Mouse (Mus musculus): ENCODE measurements around the gene Shroom3. TPM values are rescaled to one million over a fixed set of nuclear protein-coding genes. Genes with fewer than 3 reads are reported as not detected.

Gene Shroom3
- polyA plus RNA-seq, 1 experiment from 2014 or later = 11.4 TPM

DNA sequence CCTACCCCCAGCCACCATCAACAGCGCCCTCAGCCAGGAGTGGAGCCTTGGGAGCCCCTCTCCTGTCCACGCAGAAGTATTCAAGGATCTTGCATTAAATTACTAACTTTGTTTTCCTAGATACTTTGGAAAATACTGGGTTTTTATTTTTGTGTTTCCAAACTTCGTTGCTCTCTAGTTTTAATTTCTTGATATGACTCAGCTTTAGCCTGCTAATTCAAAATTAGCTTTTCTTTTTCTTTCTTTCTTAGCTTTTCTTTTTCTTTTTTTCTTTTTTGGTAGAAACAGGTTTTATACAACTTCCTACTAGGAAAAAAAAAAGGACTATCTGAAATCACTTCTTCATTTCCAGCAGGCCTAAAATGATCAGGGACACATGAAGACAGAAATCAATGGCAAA lies 284.7 kb downstream of the Shroom3 start:
- Histone ChIP-seq H3K36me3 (peaks cover 50% of the 10 kb centered on the region), H3K9me3 (no peaks in the 10 kb centered on the region)
- WGBS = 93% methylated on average over 3 of the region's 3 CpGs

DNA sequence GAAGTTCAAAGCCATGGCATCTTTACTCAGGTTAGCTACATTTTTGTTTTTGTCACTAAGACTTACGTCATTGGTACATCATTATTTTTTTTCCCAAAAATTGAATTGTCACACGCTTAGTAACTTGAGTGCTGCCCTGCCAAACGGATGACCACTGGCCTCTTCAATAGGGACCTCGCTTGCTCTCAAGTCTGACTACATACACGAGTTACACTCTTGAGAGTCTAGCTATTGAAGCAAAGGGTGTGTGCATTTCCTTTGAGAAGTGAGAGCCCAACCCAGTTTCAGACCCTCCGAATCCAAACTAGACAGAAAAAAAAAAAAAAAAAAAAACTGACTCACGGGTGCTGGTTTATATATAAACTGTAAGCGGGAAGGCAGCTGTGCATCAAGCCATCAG lies 286.2 kb downstream of the Shroom3 start:
- H3K4me1 ChIP-seq = peaks cover 10% of the 10 kb centered on the region; the same call in 1 of the 2 replicates
- peak; percentile 51 for DNase-seq (ENCODE audit: low spot score)
- no peaks in the 10 kb centered on the region for H3K9me3 ChIP-seq
- H3K27ac ChIP-seq = no peak overlapping the region
- no peak overlapping the region for H3K4me3 ChIP-seq
- peaks cover 37% of the 10 kb centered on the region for H3K36me3 ChIP-seq
- no peaks in the 10 kb centered on the region for H3K27me3 ChIP-seq (ENCODE audit: insufficient read depth, poor library complexity, severe bottlenecking)
- 77% methylated on average over 8 of the region's 8 CpGs for WGBS

More for the DNA sequence above, 284.7 kb downstream of the Shroom3 start:
- H3K27me3 ChIP-seq (ENCODE audit: insufficient read depth, poor library complexity, severe bottlenecking) = no peaks in the 10 kb centered on the region
- peak; percentile 73 for DNase-seq (ENCODE audit: low spot score)
- H3K4me3 ChIP-seq = no peak overlapping the region
- H3K4me1 ChIP-seq = peaks cover 10% of the 10 kb centered on the region; the same call in 1 of the 2 replicates
- H3K27ac ChIP-seq = no peak overlapping the region

- WGBS = 60% methylated on average over 2 of the region's 2 CpGs
Observed at GRCm38 (mm10) chr5:92969926-92970325, 286.7 kb downstream of the Shroom3 start.

DNA sequence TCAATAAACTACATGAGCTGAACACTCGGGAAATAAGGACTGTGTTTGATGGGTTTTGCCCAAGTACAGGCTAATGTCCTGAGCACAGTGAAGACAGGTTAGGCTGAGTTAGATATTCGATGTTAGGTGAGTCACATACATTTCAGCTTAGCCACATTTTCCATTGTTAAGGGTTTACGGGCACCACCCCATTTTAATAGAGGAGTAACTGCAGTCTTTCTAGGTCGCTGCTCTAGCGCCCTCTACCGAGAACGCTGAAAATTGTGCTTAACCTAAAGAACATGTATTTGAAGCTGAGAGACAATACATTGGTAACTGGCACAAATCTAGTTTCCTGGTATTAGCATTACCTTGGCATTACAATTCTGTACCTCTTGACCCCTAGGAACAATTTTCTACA lies 287.2 kb downstream of the Shroom3 start:
- H3K27me3 ChIP-seq (ENCODE audit: insufficient read depth, poor library complexity, severe bottlenecking) = no peaks in the 10 kb centered on the region
- H3K36me3 ChIP-seq = peaks cover 26% of the 10 kb centered on the region
- H3K9me3 ChIP-seq = no peaks in the 10 kb centered on the region
- 34% methylated on average over 7 of the region's 7 CpGs for WGBS
- no peak for DNase-seq (ENCODE audit: low spot score)
- no peak overlapping the region for H3K27ac ChIP-seq
- peaks cover 10% of the 10 kb centered on the region; the same call in 1 of the 2 replicates for H3K4me1 ChIP-seq
- no peak overlapping the region for H3K4me3 ChIP-seq

More at GRCm38 (mm10) chr5:92969926-92970325, 286.7 kb downstream of the Shroom3 start:
- H3K27me3 ChIP-seq (ENCODE audit: insufficient read depth, poor library complexity, severe bottlenecking) = no peaks in the 10 kb centered on the region
- H3K4me1 ChIP-seq = peaks cover 10% of the 10 kb centered on the region; the same call in 1 of the 2 replicates
- H3K36me3 ChIP-seq = peaks cover 32% of the 10 kb centered on the region
- no peak for DNase-seq (ENCODE audit: low spot score)
- H3K9me3 ChIP-seq = no peaks in the 10 kb centered on the region
- H3K4me3 ChIP-seq = no peak overlapping the region
- H3K27ac ChIP-seq = no peak overlapping the region

- H3K36me3 ChIP-seq = no peaks in the 10 kb centered on the region
- WGBS = 79% methylated on average over 6 of the region's 6 CpGs
- H3K27me3 ChIP-seq (ENCODE audit: insufficient read depth, poor library complexity, severe bottlenecking) = no peaks in the 10 kb centered on the region
- H3K4me3 ChIP-seq = no peak overlapping the region
- no peak for DNase-seq (ENCODE audit: low spot score)
- no peak overlapping the region for H3K27ac ChIP-seq
- no peaks in the 10 kb centered on the region for H3K4me1 ChIP-seq
- no peaks in the 10 kb centered on the region for H3K9me3 ChIP-seq
Observed at GRCm38 (mm10) chr5:92980393-92980792, 297.2 kb downstream of the Shroom3 start.

DNA sequence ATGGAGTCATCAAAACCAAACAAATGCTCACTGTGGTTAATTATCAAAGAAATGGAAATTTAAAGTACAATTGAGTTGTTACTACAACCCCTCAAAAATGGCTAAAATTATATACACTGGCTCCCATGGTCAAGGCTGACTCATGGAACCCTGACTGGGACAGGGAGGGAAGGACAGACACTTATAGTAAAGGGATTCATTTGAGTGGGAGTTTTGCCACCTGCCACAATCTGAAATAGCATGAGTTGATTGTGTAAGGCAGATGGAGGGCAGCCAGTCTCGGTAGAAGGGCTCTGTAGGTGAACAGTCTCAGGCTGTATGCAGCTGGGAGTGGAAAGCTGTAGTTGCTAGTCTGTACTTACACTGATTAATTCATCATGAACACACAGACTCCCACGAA lies 297.6 kb downstream of the Shroom3 start:
- no peak overlapping the region for H3K4me3 ChIP-seq
- 66% methylated on average over 2 of the region's 2 CpGs for WGBS
- no peak overlapping the region for H3K27ac ChIP-seq
- H3K4me1 ChIP-seq = no peaks in the 10 kb centered on the region
- no peaks in the 10 kb centered on the region for H3K36me3 ChIP-seq
- no peaks in the 10 kb centered on the region for H3K9me3 ChIP-seq
- no peak for DNase-seq (ENCODE audit: low spot score)
- no peaks in the 10 kb centered on the region for H3K27me3 ChIP-seq (ENCODE audit: insufficient read depth, poor library complexity, severe bottlenecking)

DNA sequence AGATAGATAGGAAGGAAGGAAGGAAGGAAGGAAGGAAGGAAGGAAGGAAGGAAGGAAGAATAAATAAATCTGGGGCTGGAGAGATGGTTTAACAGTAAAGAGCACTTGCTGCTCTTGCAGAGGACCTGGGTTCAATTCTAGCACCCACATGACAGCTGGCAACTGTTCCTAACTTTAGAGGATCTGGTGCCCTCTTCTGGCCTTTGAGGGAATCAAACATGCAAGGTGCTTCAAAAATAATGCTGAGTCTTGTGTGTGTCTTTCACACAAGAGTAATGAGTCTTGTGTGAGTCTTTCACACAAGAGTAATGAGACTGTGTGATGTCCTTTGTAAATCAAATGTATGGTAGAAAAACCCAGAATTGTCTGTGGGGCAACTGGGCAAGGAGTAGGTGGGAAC lies 299.4 kb downstream of the Shroom3 start:
- no peaks in the 10 kb centered on the region for H3K9me3 ChIP-seq
- H3K27ac ChIP-seq = no peak overlapping the region
- DNase-seq (ENCODE audit: low spot score) = no peak
- no peak overlapping the region for H3K4me3 ChIP-seq
- H3K36me3 ChIP-seq = no peaks in the 10 kb centered on the region
- H3K4me1 ChIP-seq = no peaks in the 10 kb centered on the region
- no peaks in the 10 kb centered on the region for H3K27me3 ChIP-seq (ENCODE audit: insufficient read depth, poor library complexity, severe bottlenecking)

DNA sequence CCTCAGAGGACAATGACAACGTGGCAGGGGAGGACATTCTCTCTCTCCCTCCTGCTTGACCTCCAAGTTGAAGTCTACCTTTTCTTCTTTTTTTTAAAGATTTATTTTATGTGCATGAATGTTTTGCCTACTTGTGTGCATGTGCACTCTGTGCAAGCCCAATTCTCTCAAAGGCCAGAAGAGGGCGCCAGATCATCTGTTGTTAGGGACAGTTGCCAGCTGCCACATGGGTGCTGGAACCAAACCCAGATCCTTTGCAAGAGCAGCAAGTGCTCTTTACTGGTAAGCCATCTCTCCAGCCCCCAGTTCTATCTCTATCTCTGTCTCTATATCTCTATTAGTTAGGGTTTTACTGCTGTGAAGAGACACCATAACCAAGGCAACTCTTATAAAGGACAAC lies 300.7 kb downstream of the Shroom3 start:
- 22% methylated on average over 2 of the region's 2 CpGs for WGBS
- Histone ChIP-seq H3K9me3 (no peaks in the 10 kb centered on the region), H3K4me1 (peaks cover 8% of the 10 kb centered on the region), H3K4me3 (no peak overlapping the region), H3K36me3 (no peaks in the 10 kb centered on the region), H3K27ac (no peak overlapping the region), H3K27me3 (ENCODE audit: insufficient read depth, poor library complexity, severe bottlenecking) (no peaks in the 10 kb centered on the region)
- no peak for DNase-seq (ENCODE audit: low spot score)

DNA sequence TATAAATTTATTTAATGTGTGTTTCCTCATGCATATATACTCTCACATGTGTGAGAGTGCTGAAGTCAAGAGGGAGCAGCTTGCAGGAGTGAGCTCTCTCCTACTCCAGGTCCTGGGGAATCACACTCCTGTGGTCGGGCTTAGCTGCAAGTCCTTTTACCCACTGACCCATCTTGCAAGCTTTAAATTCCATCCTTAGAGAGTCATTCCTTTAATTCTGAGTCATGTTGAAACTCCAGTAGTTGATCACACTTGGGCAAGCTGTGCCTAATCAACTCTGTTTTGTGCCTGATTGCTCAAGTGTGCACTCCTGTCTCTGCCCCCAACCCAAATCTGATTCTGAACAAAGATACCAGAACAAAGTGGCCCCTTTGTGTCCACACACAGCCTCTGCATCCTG lies 301.5 kb downstream of the Shroom3 start:
- WGBS = 29% methylated on average over 1 of the region's 1 CpGs
- Histone ChIP-seq H3K27ac (no peak overlapping the region), H3K4me1 (peaks cover 10% of the 10 kb centered on the region), H3K27me3 (ENCODE audit: insufficient read depth, poor library complexity, severe bottlenecking) (no peaks in the 10 kb centered on the region), H3K9me3 (no peaks in the 10 kb centered on the region), H3K4me3 (no peak overlapping the region), H3K36me3 (no peaks in the 10 kb centered on the region)
- no peak for DNase-seq (ENCODE audit: low spot score)

DNA sequence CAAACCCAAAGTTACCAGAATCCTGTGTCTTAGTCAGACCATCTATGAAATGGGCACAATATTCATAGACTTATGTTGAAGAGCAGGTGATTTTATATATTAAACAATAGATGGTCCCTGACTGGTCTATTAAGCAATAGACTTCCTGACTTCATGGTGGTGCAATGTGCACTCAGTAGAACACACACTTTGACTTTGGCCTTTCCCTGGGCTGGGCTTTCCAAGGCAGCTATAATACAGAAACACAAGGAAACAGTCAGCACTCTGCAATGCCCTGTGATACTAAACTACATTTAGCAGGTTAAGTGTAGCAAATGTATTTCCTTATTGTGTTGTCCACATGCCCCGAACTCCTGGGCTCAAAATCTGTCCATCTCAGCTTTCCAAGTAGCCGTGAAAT lies 302.2 kb downstream of the Shroom3 start:
- Histone ChIP-seq H3K4me1 (peaks cover 10% of the 10 kb centered on the region), H3K27me3 (ENCODE audit: insufficient read depth, poor library complexity, severe bottlenecking) (no peaks in the 10 kb centered on the region), H3K36me3 (no peaks in the 10 kb centered on the region), H3K4me3 (no peak overlapping the region), H3K9me3 (no peaks in the 10 kb centered on the region), H3K27ac (no peak overlapping the region)
- WGBS = 91% methylated on average over 2 of the region's 2 CpGs
- DNase-seq (ENCODE audit: low spot score) = no peak

DNA sequence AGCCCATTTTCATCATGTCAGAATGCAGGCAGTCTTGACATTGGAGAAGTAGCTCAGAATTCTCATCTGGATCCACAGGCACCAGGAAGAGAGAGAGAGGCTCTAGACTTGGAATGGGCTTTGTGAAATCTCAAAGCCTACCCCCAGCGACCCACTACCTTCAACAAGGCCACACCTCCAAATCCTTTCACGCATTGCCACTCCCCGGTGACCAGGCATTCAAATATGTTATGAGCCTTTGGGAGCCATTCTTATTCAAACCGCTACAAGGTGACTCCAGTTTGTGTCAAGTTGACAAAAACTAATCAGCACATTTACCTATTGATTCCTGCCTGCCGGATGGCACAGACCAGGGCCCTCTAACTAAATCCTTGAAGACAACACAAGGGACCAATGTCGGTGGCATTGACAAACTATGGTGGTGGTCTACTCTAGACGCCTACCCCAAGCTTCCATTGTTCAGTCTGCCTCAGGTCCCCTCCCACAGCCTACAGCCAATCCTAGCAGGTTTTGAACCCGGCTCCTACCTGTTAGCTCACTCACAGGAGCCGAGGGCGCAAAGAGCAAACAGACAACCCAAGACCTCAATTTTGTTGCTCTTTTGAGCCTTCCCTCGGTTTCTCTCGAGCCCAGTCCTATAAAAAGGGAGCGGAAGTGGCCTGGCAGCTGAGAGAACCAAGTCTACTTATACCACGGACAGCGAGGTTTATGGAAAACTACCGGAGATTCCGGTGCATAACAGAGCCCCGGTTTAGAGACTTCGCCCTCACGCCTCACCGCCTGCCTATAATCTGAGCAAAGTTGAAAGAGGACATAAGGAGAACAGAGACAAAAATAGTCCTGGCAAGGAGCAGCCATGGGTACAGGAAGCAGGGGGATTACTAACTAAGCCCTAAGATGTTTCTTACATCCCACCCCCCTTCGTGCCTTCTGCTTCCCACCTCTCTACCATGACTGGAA lies 303.7 kb downstream of the Shroom3 start:
- WGBS = 80% methylated on average over 22 of the region's 22 CpGs
- Histone ChIP-seq H3K27me3 (ENCODE audit: insufficient read depth, poor library complexity, severe bottlenecking) (no peaks in the 10 kb centered on the region), H3K4me3 (no peak overlapping the region)

GRCm38 (mm10) chr5:92987891-92988768 lies 304.9 kb downstream of the Shroom3 start:
- Histone ChIP-seq H3K27ac (peak overlapping the region; percentile 65), H3K4me1 (peaks cover 10% of the 10 kb centered on the region), H3K27me3 (ENCODE audit: insufficient read depth, poor library complexity, severe bottlenecking) (no peaks in the 10 kb centered on the region), H3K9me3 (no peaks in the 10 kb centered on the region), H3K4me3 (no peak overlapping the region), H3K36me3 (no peaks in the 10 kb centered on the region)
- DNase-seq (ENCODE audit: low spot score) = no peak
- 72% methylated on average over 16 of the region's 16 CpGs for WGBS

More for the DNA sequence above, 303.7 kb downstream of the Shroom3 start:
- Histone ChIP-seq H3K4me1 (peaks cover 10% of the 10 kb centered on the region), H3K27ac (peak overlapping the region; percentile 49; the same call in 1 of the 2 replicates), H3K9me3 (no peaks in the 10 kb centered on the region), H3K36me3 (no peaks in the 10 kb centered on the region)
- DNase-seq (ENCODE audit: low spot score) = no peak
